Mouse (Mus musculus) MEL (cell line): ENCODE data around the gene Smim5. TPM values are rescaled to one million over a fixed set of nuclear protein-coding genes. Genes with fewer than 3 reads are reported as not detected.

ENCODE experiments used
- DNase-seq: peaks from one replicate; pipeline ENCODE4 v3.0.0; 2011; ENCODE audit warnings: low read depth, low spot score
- H3K27ac ChIP-seq: 2 replicates; pipeline ENCODE4 v1.5.1; 2012; ENCODE audit warnings: low read depth, mild to moderate bottlenecking, control low read depth, low read length, moderate library complexity; ENCODE audit not compliant: control insufficient read depth
- H3K27me3 ChIP-seq, 2 experiments: fragments of 150-350 bp in 1 of 2; sonication (generic) in 1 of 2; 2 replicates each; pipeline ENCODE4 v1.6.1; 2012; ENCODE audit warnings: low read length in 2 of 2, mild to moderate bottlenecking in 2 of 2, improper control_type of control experiment in 1 of 2, moderate library complexity in 1 of 2; ENCODE audit not compliant: insufficient read depth in 2 of 2, control insufficient read depth in 1 of 2
- H3K36me3 ChIP-seq, 2 experiments: 2 replicates each; pipeline ENCODE4 v1.6.1; 2012 to 2014; ENCODE audit warnings: low read length in 2 of 2, improper control_type of control experiment in 1 of 2, inconsistent platforms in 1 of 2, mild to moderate bottlenecking in 1 of 2; ENCODE audit not compliant: insufficient read depth in 2 of 2, control insufficient read depth in 1 of 2
- H3K4me1 ChIP-seq, 2 experiments: fragments of 150-350 bp in 1 of 2; sonication (generic) in 1 of 2; 2 replicates each; pipeline ENCODE4 v1.6.1; 2012; ENCODE audit warnings: low read length in 2 of 2, improper control_type of control experiment in 1 of 2, mild to moderate bottlenecking in 1 of 2; ENCODE audit not compliant: insufficient read depth in 2 of 2, control insufficient read depth in 1 of 2
- H3K4me3 ChIP-seq, 2 experiments: fragments of 150-350 bp in 1 of 2; sonication (generic) in 1 of 2; 2 replicates each; pipeline ENCODE4 v1.5.1; 2012; ENCODE audit warnings: low read depth in 2 of 2, low read length in 2 of 2, mild to moderate bottlenecking in 2 of 2, moderate library complexity in 2 of 2, control low read depth in 1 of 2, improper control_type of control experiment in 1 of 2; ENCODE audit not compliant: control insufficient read depth in 1 of 2, insufficient read depth in 1 of 2
- H3K79me2 ChIP-seq: 2 replicates; pipeline ENCODE4 v1.6.1; 2012; ENCODE audit warnings: mild to moderate bottlenecking, low read length, moderate library complexity; ENCODE audit not compliant: control insufficient read depth, poor library complexity, insufficient read depth
- H3K9ac ChIP-seq: 2 replicates; pipeline ENCODE4 v1.6.1; 2012; ENCODE audit warnings: low read depth, mild to moderate bottlenecking, control low read depth, low read length, moderate library complexity; ENCODE audit not compliant: control insufficient read depth, poor library complexity, severe bottlenecking
- H3K9me3 ChIP-seq: fragments of 150-350 bp; sonication (generic); replicated peaks from 2 replicates; pipeline ENCODE4 v1.6.1; 2012; ENCODE audit warnings: mild to moderate bottlenecking, low read length, improper control_type of control experiment, moderate library complexity; ENCODE audit not compliant: insufficient read depth
- CHD2 ChIP-seq: IDR thresholded peaks from 2 replicates; pipeline ENCODE4 v1.6.1; 2011; ENCODE audit warnings: low read length, improper control_type of control experiment
- CTCF ChIP-seq, 3 experiments: IDR thresholded peaks in 2 of 3; conservative IDR thresholded peaks in 1 of 3; 2 replicates each; pipeline ENCODE4 v1.5.1; 2011 to 2012; ENCODE audit warnings: low read length in 3 of 3, low read depth in 2 of 3, mild to moderate bottlenecking in 2 of 3, improper control_type of control experiment in 1 of 3, inconsistent platforms in 1 of 3, mixed read lengths in 1 of 3, moderate library complexity in 1 of 3; ENCODE audit not compliant: control insufficient read depth in 1 of 3, insufficient read depth in 1 of 3, poor library complexity in 1 of 3, severe bottlenecking in 1 of 3
- E2F4 ChIP-seq: IDR thresholded peaks from 2 replicates; pipeline ENCODE4 v1.6.1; 2011; ENCODE audit warnings: low read depth, low read length, improper control_type of control experiment, borderline replicate concordance
- ELF1 ChIP-seq: IDR thresholded peaks from 2 replicates; pipeline ENCODE4 v1.6.1; 2014; ENCODE audit warnings: low read depth, mild to moderate bottlenecking, inconsistent platforms, low read length, improper control_type of control experiment, moderate library complexity
- ETS1 ChIP-seq: IDR thresholded peaks from 2 replicates; pipeline ENCODE4 v1.6.1; 2012; ENCODE audit warnings: low read depth, mild to moderate bottlenecking, inconsistent platforms, low read length, improper control_type of control experiment, moderate library complexity
- GABPA ChIP-seq: IDR thresholded peaks from 2 replicates; pipeline ENCODE4 v1.6.1; 2012; ENCODE audit warnings: low read depth, mild to moderate bottlenecking, inconsistent platforms, low read length, improper control_type of control experiment, moderate library complexity
- GATA1 ChIP-seq: IDR thresholded peaks from 2 replicates; pipeline ENCODE4 v1.6.1; 2011; ENCODE audit warnings: low read depth, low read length, improper control_type of control experiment
- HCFC1 ChIP-seq: IDR thresholded peaks from 2 replicates; pipeline ENCODE4 v1.6.1; 2012; ENCODE audit warnings: low read depth, mild to moderate bottlenecking, inconsistent platforms, low read length, improper control_type of control experiment, moderate library complexity
- JUND ChIP-seq: IDR thresholded peaks from 2 replicates; pipeline ENCODE4 v1.6.1; 2011; ENCODE audit warnings: low read depth, mild to moderate bottlenecking, improper control_type of control experiment, low read length
- MAX ChIP-seq: IDR thresholded peaks from 2 replicates; pipeline ENCODE4 v1.6.1; 2011; ENCODE audit warnings: low read length, improper control_type of control experiment
- MAZ ChIP-seq: IDR thresholded peaks from 2 replicates; pipeline ENCODE4 v1.6.1; 2012; ENCODE audit warnings: low read depth, mild to moderate bottlenecking, inconsistent platforms, low read length, improper control_type of control experiment
- MEF2A ChIP-seq: IDR thresholded peaks from 2 replicates; pipeline ENCODE4 v1.6.1; 2014; ENCODE audit warnings: low read depth, mild to moderate bottlenecking, inconsistent platforms, low read length, improper control_type of control experiment; ENCODE audit not compliant: poor library complexity, insufficient replicate concordance, severe bottlenecking; ENCODE audit errors: extremely low read depth
- MXI1 ChIP-seq: IDR thresholded peaks from 2 replicates; pipeline ENCODE4 v1.6.1; 2011; ENCODE audit warnings: mild to moderate bottlenecking, low read depth, low read length, improper control_type of control experiment
- MYB ChIP-seq: IDR thresholded peaks from 2 replicates; pipeline ENCODE4 v1.6.1; 2011; ENCODE audit warnings: mild to moderate bottlenecking, low read depth, low read length, improper control_type of control experiment
- NELFE ChIP-seq: IDR thresholded peaks from 2 replicates; pipeline ENCODE4 v1.6.1; 2011; ENCODE audit warnings: low read depth, low read length, improper control_type of control experiment
- RAD21 ChIP-seq: IDR thresholded peaks from 2 replicates; pipeline ENCODE4 v1.6.1; 2011; ENCODE audit warnings: mild to moderate bottlenecking, low read depth, low read length, improper control_type of control experiment
- SIN3A ChIP-seq: IDR thresholded peaks from 2 replicates; pipeline ENCODE4 v1.6.1; 2012; ENCODE audit warnings: low read length, improper control_type of control experiment, inconsistent platforms
- SMC3 ChIP-seq: IDR thresholded peaks from 2 replicates; pipeline ENCODE4 v1.6.1; 2011; ENCODE audit warnings: low read depth, low read length, improper control_type of control experiment
- TAL1 ChIP-seq: IDR thresholded peaks from 2 replicates; pipeline ENCODE4 v1.6.1; 2012; ENCODE audit warnings: mild to moderate bottlenecking, inconsistent platforms, low read length, moderate library complexity, mixed read lengths
- TCF12 ChIP-seq: IDR thresholded peaks from 2 replicates; pipeline ENCODE4 v1.6.1; 2014; ENCODE audit warnings: low read depth, mild to moderate bottlenecking, inconsistent platforms, low read length, improper control_type of control experiment, moderate library complexity
- UBTF ChIP-seq: IDR thresholded peaks from 2 replicates; pipeline ENCODE4 v1.6.1; 2012; ENCODE audit warnings: low read depth, mild to moderate bottlenecking, inconsistent platforms, low read length, improper control_type of control experiment, moderate library complexity, borderline replicate concordance; ENCODE audit not compliant: insufficient read depth
- USF2 ChIP-seq, 2 experiments: IDR thresholded peaks; 2 replicates each; pipeline ENCODE4 v1.6.1; 2011 to 2012; ENCODE audit warnings: improper control_type of control experiment in 2 of 2, low read length in 2 of 2, borderline replicate concordance in 1 of 2, inconsistent platforms in 1 of 2, low read depth in 1 of 2, mild to moderate bottlenecking in 1 of 2; ENCODE audit not compliant: insufficient read depth in 1 of 2
- ZC3H11A ChIP-seq: IDR thresholded peaks from 2 replicates; pipeline ENCODE4 v1.6.1; 2012; ENCODE audit warnings: low read depth, mild to moderate bottlenecking, inconsistent platforms, low read length, improper control_type of control experiment
- ZKSCAN1 ChIP-seq: IDR thresholded peaks from 2 replicates; pipeline ENCODE4 v1.6.1; 2012; ENCODE audit warnings: low read depth, mild to moderate bottlenecking, inconsistent platforms, low read length, improper control_type of control experiment, moderate library complexity
- polyA plus RNA-seq, 2 experiments: library from polyadenylated mRNA; stranded (reverse) in 1 of 2; unstranded in 1 of 2; fragments of >175 nt in 1 of 2; fragments of >200 nt in 1 of 2; gene quantifications; 2 replicates each; pipeline versions ENCODE4 v1.2.1 to v1.2.4; 2012; ENCODE audit warnings: low replicate concordance in 2 of 2, low read depth in 1 of 2; ENCODE audit not compliant: insufficient read length in 2 of 2, insufficient read depth in 1 of 2, missing spikeins in 1 of 2
- total RNA-seq: library from RNA; depleted of rRNA; stranded (reverse); fragments of 300-350 nt; gene quantifications from 2 replicates; pipeline ENCODE4 v1.2.3, GENCODE M21; 2012

Gene Smim5
- total and polyA plus RNA-seq, 3 experiments: 24.8 to 41.0 TPM; not detected in 1

DNA sequence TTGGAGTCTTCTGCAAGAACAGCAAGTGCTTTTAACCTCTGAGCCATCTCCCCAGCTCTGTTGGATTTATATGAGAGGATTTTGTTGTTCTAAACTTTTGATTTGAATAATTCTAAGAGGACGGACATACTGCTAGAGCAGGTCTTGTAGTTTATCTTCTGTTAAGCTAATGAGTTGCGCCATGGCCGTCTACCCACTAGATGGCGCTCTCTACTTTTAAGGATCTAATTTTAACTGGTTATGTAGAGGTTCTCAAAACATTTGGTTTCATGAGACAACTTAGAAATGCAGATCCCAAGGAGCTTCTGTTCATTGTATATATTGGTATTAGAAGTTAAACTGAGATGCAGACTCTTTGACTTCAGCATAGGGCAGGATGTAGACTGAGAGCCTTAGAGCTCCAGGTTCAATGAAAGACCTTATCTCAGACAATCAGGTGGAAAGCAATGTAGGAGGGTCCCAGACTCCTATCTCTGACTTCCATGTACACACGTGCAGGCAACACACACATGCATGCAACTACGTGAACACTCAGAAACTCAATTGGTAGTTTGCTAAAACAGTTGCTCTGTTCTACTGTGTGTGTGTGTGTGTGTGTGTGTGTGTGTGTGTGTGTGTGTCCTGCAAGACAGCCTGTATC is 40.0 kb downstream of the Smim5 start:
- TF ChIP-seq MAZ (peak; percentile 35; the same call in 1 of the 2 replicates), UBTF (no peak), SMC3 (peak; percentile 93), MAX (no peak), ZC3H11A (peak; percentile 86), NELFE (no peak), GABPA (no peak), E2F4 (no peak), SIN3A (peak; percentile 71), USF2 (IDR thresholded peaks at IDR 0.05; ENCODE audit: borderline replicate concordance in 1 of 2, insufficient read depth in 1 of 2, low read depth in 1 of 2, low read length in 2 of 2) (no peak), MEF2A (no peak), JUND (0 out of 2 replicates have a peak, but pooled peaks have one; percentile 17), ETS1 (no peak), CHD2 (no peak), TCF12 (no peak), ZKSCAN1 (no peak), GATA1 (0 out of 2 replicates have a peak, but pooled peaks have one; percentile 9), HCFC1 (0 out of 2 replicates have a peak, but pooled peaks have one; percentile 14), TAL1 (no peak), MYB (no peak), ELF1 (0 out of 2 replicates have a peak, but pooled peaks have one; percentile 15), CTCF (IDR thresholded peaks at IDR 0.05 in 2 of 3, conservative IDR thresholded peaks at IDR 0.05 in 1 of 3; ENCODE audit: control insufficient read depth in 1 of 3, insufficient read depth in 1 of 3, low read depth in 2 of 3, low read length in 3 of 3, poor library complexity in 1 of 3, severe bottlenecking in 1 of 3) (peak; percentile 48 to 98 (median 90)), RAD21 (peak; percentile 89), MXI1 (no peak)
- Histone ChIP-seq H3K36me3 (peaks cover 0 to 6% of the 10 kb centered on the region in 2 experiments; a peak in 2 of 4 replicates), H3K9ac (no peak overlapping the region), H3K79me2 (peaks cover 7% of the 10 kb centered on the region), H3K27me3 (no peaks in the 10 kb centered on the region), H3K27ac (no peak overlapping the region), H3K9me3 (no peaks in the 10 kb centered on the region), H3K4me3 (no peak overlapping the region), H3K4me1 (peaks cover 0 to under 1% of the 10 kb centered on the region in 2 experiments; a peak in 1 of 4 replicates)
- peak; percentile 89 for DNase-seq
